Mouse (Mus musculus) MEL (cell line): ENCODE data around the gene Acaa1b. TPM values are rescaled to one million over a fixed set of nuclear protein-coding genes. Genes with fewer than 3 reads are reported as not detected.

Experiments
- DNase-seq: peaks from one replicate; pipeline ENCODE4 v3.0.0; 2011; ENCODE audit warnings: low read depth, low spot score
- H3K27ac ChIP-seq: 2 replicates; pipeline ENCODE4 v1.5.1; 2012; ENCODE audit warnings: low read depth, mild to moderate bottlenecking, control low read depth, low read length, moderate library complexity; ENCODE audit not compliant: control insufficient read depth
- H3K27me3 ChIP-seq, 2 experiments: fragments of 150-350 bp in 1 of 2; sonication (generic) in 1 of 2; 2 replicates each; pipeline ENCODE4 v1.6.1; 2012; ENCODE audit warnings: low read length in 2 of 2, mild to moderate bottlenecking in 2 of 2, improper control_type of control experiment in 1 of 2, moderate library complexity in 1 of 2; ENCODE audit not compliant: insufficient read depth in 2 of 2, control insufficient read depth in 1 of 2
- H3K36me3 ChIP-seq, 2 experiments: 2 replicates each; pipeline ENCODE4 v1.6.1; 2012 to 2014; ENCODE audit warnings: low read length in 2 of 2, improper control_type of control experiment in 1 of 2, inconsistent platforms in 1 of 2, mild to moderate bottlenecking in 1 of 2; ENCODE audit not compliant: insufficient read depth in 2 of 2, control insufficient read depth in 1 of 2
- H3K4me1 ChIP-seq, 2 experiments: fragments of 150-350 bp in 1 of 2; sonication (generic) in 1 of 2; 2 replicates each; pipeline ENCODE4 v1.6.1; 2012; ENCODE audit warnings: low read length in 2 of 2, improper control_type of control experiment in 1 of 2, mild to moderate bottlenecking in 1 of 2; ENCODE audit not compliant: insufficient read depth in 2 of 2, control insufficient read depth in 1 of 2
- H3K4me3 ChIP-seq, 2 experiments: fragments of 150-350 bp in 1 of 2; sonication (generic) in 1 of 2; 2 replicates each; pipeline ENCODE4 v1.5.1; 2012; ENCODE audit warnings: low read depth in 2 of 2, low read length in 2 of 2, mild to moderate bottlenecking in 2 of 2, moderate library complexity in 2 of 2, control low read depth in 1 of 2, improper control_type of control experiment in 1 of 2; ENCODE audit not compliant: control insufficient read depth in 1 of 2, insufficient read depth in 1 of 2
- H3K79me2 ChIP-seq: 2 replicates; pipeline ENCODE4 v1.6.1; 2012; ENCODE audit warnings: mild to moderate bottlenecking, low read length, moderate library complexity; ENCODE audit not compliant: control insufficient read depth, poor library complexity, insufficient read depth
- H3K9ac ChIP-seq: 2 replicates; pipeline ENCODE4 v1.6.1; 2012; ENCODE audit warnings: low read depth, mild to moderate bottlenecking, control low read depth, low read length, moderate library complexity; ENCODE audit not compliant: control insufficient read depth, poor library complexity, severe bottlenecking
- H3K9me3 ChIP-seq: fragments of 150-350 bp; sonication (generic); replicated peaks from 2 replicates; pipeline ENCODE4 v1.6.1; 2012; ENCODE audit warnings: mild to moderate bottlenecking, low read length, improper control_type of control experiment, moderate library complexity; ENCODE audit not compliant: insufficient read depth
- BHLHE40 ChIP-seq: IDR thresholded peaks from 2 replicates; pipeline ENCODE4 v1.6.1; 2012; ENCODE audit warnings: low read depth, mild to moderate bottlenecking, inconsistent platforms, low read length, improper control_type of control experiment, borderline replicate concordance
- CHD1 ChIP-seq: IDR thresholded peaks from 2 replicates; pipeline ENCODE4 v1.6.1; 2012; ENCODE audit warnings: low read depth, mild to moderate bottlenecking, inconsistent platforms, low read length, improper control_type of control experiment
- CHD2 ChIP-seq: IDR thresholded peaks from 2 replicates; pipeline ENCODE4 v1.6.1; 2011; ENCODE audit warnings: low read length, improper control_type of control experiment
- CTCF ChIP-seq, 3 experiments: IDR thresholded peaks in 2 of 3; conservative IDR thresholded peaks in 1 of 3; 2 replicates each; pipeline ENCODE4 v1.5.1; 2011 to 2012; ENCODE audit warnings: low read length in 3 of 3, low read depth in 2 of 3, mild to moderate bottlenecking in 2 of 3, improper control_type of control experiment in 1 of 3, inconsistent platforms in 1 of 3, mixed read lengths in 1 of 3, moderate library complexity in 1 of 3; ENCODE audit not compliant: control insufficient read depth in 1 of 3, insufficient read depth in 1 of 3, poor library complexity in 1 of 3, severe bottlenecking in 1 of 3
- E2F4 ChIP-seq: IDR thresholded peaks from 2 replicates; pipeline ENCODE4 v1.6.1; 2011; ENCODE audit warnings: low read depth, low read length, improper control_type of control experiment, borderline replicate concordance
- ELF1 ChIP-seq: IDR thresholded peaks from 2 replicates; pipeline ENCODE4 v1.6.1; 2014; ENCODE audit warnings: low read depth, mild to moderate bottlenecking, inconsistent platforms, low read length, improper control_type of control experiment, moderate library complexity
- EP300 ChIP-seq, 2 experiments: IDR thresholded peaks; 2 replicates each; pipeline ENCODE4 v1.6.1; 2011; ENCODE audit warnings: improper control_type of control experiment in 2 of 2, low read length in 2 of 2, low read depth in 1 of 2, mild to moderate bottlenecking in 1 of 2
- ETS1 ChIP-seq: IDR thresholded peaks from 2 replicates; pipeline ENCODE4 v1.6.1; 2012; ENCODE audit warnings: low read depth, mild to moderate bottlenecking, inconsistent platforms, low read length, improper control_type of control experiment, moderate library complexity
- GABPA ChIP-seq: IDR thresholded peaks from 2 replicates; pipeline ENCODE4 v1.6.1; 2012; ENCODE audit warnings: low read depth, mild to moderate bottlenecking, inconsistent platforms, low read length, improper control_type of control experiment, moderate library complexity
- GATA1 ChIP-seq: IDR thresholded peaks from 2 replicates; pipeline ENCODE4 v1.6.1; 2011; ENCODE audit warnings: low read depth, low read length, improper control_type of control experiment
- HCFC1 ChIP-seq: IDR thresholded peaks from 2 replicates; pipeline ENCODE4 v1.6.1; 2012; ENCODE audit warnings: low read depth, mild to moderate bottlenecking, inconsistent platforms, low read length, improper control_type of control experiment, moderate library complexity
- KAT2A ChIP-seq: conservative IDR thresholded peaks from 2 replicates; pipeline ENCODE4 v1.6.1; 2012; ENCODE audit warnings: low read depth, low read length, improper control_type of control experiment, inconsistent platforms
- MAFK ChIP-seq: IDR thresholded peaks from 2 replicates; pipeline ENCODE4 v1.6.1; 2011; ENCODE audit warnings: low read depth, mild to moderate bottlenecking, low read length, improper control_type of control experiment, borderline replicate concordance
- MAX ChIP-seq: IDR thresholded peaks from 2 replicates; pipeline ENCODE4 v1.6.1; 2011; ENCODE audit warnings: low read length, improper control_type of control experiment
- MAZ ChIP-seq: IDR thresholded peaks from 2 replicates; pipeline ENCODE4 v1.6.1; 2012; ENCODE audit warnings: low read depth, mild to moderate bottlenecking, inconsistent platforms, low read length, improper control_type of control experiment
- MEF2A ChIP-seq: IDR thresholded peaks from 2 replicates; pipeline ENCODE4 v1.6.1; 2014; ENCODE audit warnings: low read depth, mild to moderate bottlenecking, inconsistent platforms, low read length, improper control_type of control experiment; ENCODE audit not compliant: poor library complexity, insufficient replicate concordance, severe bottlenecking; ENCODE audit errors: extremely low read depth
- MXI1 ChIP-seq: IDR thresholded peaks from 2 replicates; pipeline ENCODE4 v1.6.1; 2011; ENCODE audit warnings: mild to moderate bottlenecking, low read depth, low read length, improper control_type of control experiment
- MYC ChIP-seq: IDR thresholded peaks from 2 replicates; pipeline ENCODE4 v1.6.1; 2011; ENCODE audit warnings: low read depth, mild to moderate bottlenecking, low read length, improper control_type of control experiment, moderate library complexity
- NELFE ChIP-seq: IDR thresholded peaks from 2 replicates; pipeline ENCODE4 v1.6.1; 2011; ENCODE audit warnings: low read depth, low read length, improper control_type of control experiment
- POLR2A ChIP-seq, 2 experiments: IDR thresholded peaks; 2 replicates each; pipeline ENCODE4 v1.6.1; 2011 to 2012; ENCODE audit warnings: low read length in 2 of 2, mild to moderate bottlenecking in 2 of 2, control low read depth in 1 of 2, improper control_type of control experiment in 1 of 2, low read depth in 1 of 2, moderate library complexity in 1 of 2; ENCODE audit not compliant: control insufficient read depth in 1 of 2, insufficient read depth in 1 of 2, poor library complexity in 1 of 2
- POLR2AphosphoS2 ChIP-seq: IDR thresholded peaks from 2 replicates; pipeline ENCODE4 v1.6.1; 2011; ENCODE audit warnings: low read length, improper control_type of control experiment
- POLR2AphosphoS5 ChIP-seq: IDR thresholded peaks from 2 replicates; pipeline ENCODE4 v1.6.1; 2012; ENCODE audit warnings: low read depth, borderline replicate concordance, mild to moderate bottlenecking, inconsistent platforms, low read length, moderate library complexity, mixed read lengths
- RAD21 ChIP-seq: IDR thresholded peaks from 2 replicates; pipeline ENCODE4 v1.6.1; 2011; ENCODE audit warnings: mild to moderate bottlenecking, low read depth, low read length, improper control_type of control experiment
- RCOR1 ChIP-seq: IDR thresholded peaks from 2 replicates; pipeline ENCODE4 v1.6.1; 2012; ENCODE audit warnings: low read depth, mild to moderate bottlenecking, inconsistent platforms, low read length, improper control_type of control experiment
- SIN3A ChIP-seq: IDR thresholded peaks from 2 replicates; pipeline ENCODE4 v1.6.1; 2012; ENCODE audit warnings: low read length, improper control_type of control experiment, inconsistent platforms
- SMC3 ChIP-seq: IDR thresholded peaks from 2 replicates; pipeline ENCODE4 v1.6.1; 2011; ENCODE audit warnings: low read depth, low read length, improper control_type of control experiment
- TAL1 ChIP-seq: IDR thresholded peaks from 2 replicates; pipeline ENCODE4 v1.6.1; 2012; ENCODE audit warnings: mild to moderate bottlenecking, inconsistent platforms, low read length, moderate library complexity, mixed read lengths
- USF2 ChIP-seq, 2 experiments: IDR thresholded peaks; 2 replicates each; pipeline ENCODE4 v1.6.1; 2011 to 2012; ENCODE audit warnings: improper control_type of control experiment in 2 of 2, low read length in 2 of 2, borderline replicate concordance in 1 of 2, inconsistent platforms in 1 of 2, low read depth in 1 of 2, mild to moderate bottlenecking in 1 of 2; ENCODE audit not compliant: insufficient read depth in 1 of 2
- ZMIZ1 ChIP-seq: IDR thresholded peaks from 2 replicates; pipeline ENCODE4 v1.6.1; 2012; ENCODE audit warnings: low read depth, mild to moderate bottlenecking, inconsistent platforms, low read length, improper control_type of control experiment, moderate library complexity
- polyA plus RNA-seq, 2 experiments: library from polyadenylated mRNA; stranded (reverse) in 1 of 2; unstranded in 1 of 2; fragments of >175 nt in 1 of 2; fragments of >200 nt in 1 of 2; gene quantifications; 2 replicates each; pipeline versions ENCODE4 v1.2.1 to v1.2.4; 2012; ENCODE audit warnings: low replicate concordance in 2 of 2, low read depth in 1 of 2; ENCODE audit not compliant: insufficient read length in 2 of 2, insufficient read depth in 1 of 2, missing spikeins in 1 of 2
- total RNA-seq: library from RNA; depleted of rRNA; stranded (reverse); fragments of 300-350 nt; gene quantifications from 2 replicates; pipeline ENCODE4 v1.2.3, GENCODE M21; 2012

Acaa1b gene
- total and polyA plus RNA-seq, 3 experiments, result 1.3 to 1.9 TPM; not detected in 1

GRCm38 (mm10) chr9:119203617-119204016 is 46.7 kb upstream of the Acaa1b start (continued):
- no peak for TF ChIP-seq POLR2AphosphoS2
- TF ChIP-seq MYC, result peak; percentile 68; the same call in 1 of the 2 replicates
- peak in 1 of 2 experiments; percentile 31; a peak in 1 of 4 replicates for TF ChIP-seq POLR2A (IDR thresholded peaks at IDR 0.05; ENCODE audit: control insufficient read depth in 1 of 2, insufficient read depth in 1 of 2, low read depth in 1 of 2, low read length in 2 of 2, poor library complexity in 1 of 2)
- no peak for TF ChIP-seq MAFK
- TF ChIP-seq ZMIZ1, result no peak
- peak; percentile 92 for TF ChIP-seq GATA1
- peak; percentile 7; the same call in 1 of the 2 replicates for TF ChIP-seq SMC3
- TF ChIP-seq ETS1, result peak; percentile 71
- peak; percentile 70 for TF ChIP-seq RCOR1
- TF ChIP-seq BHLHE40, result no peak
- TF ChIP-seq MEF2A, result no peak
- no peak for TF ChIP-seq MAZ
- no peak for TF ChIP-seq CTCF (IDR thresholded peaks at IDR 0.05 in 2 of 3, conservative IDR thresholded peaks at IDR 0.05 in 1 of 3; ENCODE audit: control insufficient read depth in 1 of 3, insufficient read depth in 1 of 3, low read depth in 2 of 3, low read length in 3 of 3, poor library complexity in 1 of 3, severe bottlenecking in 1 of 3)
- TF ChIP-seq HCFC1, result peak; percentile 56; the same call in 1 of the 2 replicates
- TF ChIP-seq E2F4, result no peak
- TF ChIP-seq KAT2A, result no peak
- no peak for TF ChIP-seq CHD1
- TF ChIP-seq RAD21, result no peak
- TF ChIP-seq CHD2, result no peak
- TF ChIP-seq USF2 (IDR thresholded peaks at IDR 0.05; ENCODE audit: borderline replicate concordance in 1 of 2, insufficient read depth in 1 of 2, low read depth in 1 of 2, low read length in 2 of 2), result no peak
- peak; percentile 87 for TF ChIP-seq TAL1
- peak; percentile 78 for TF ChIP-seq MXI1
- peak; percentile 87 for TF ChIP-seq SIN3A
- TF ChIP-seq GABPA, result no peak

- H3K79me2 ChIP-seq, result no peaks in the 10 kb centered on the region
- TF ChIP-seq MXI1, result no peak
- no peak for TF ChIP-seq POLR2AphosphoS5
- TF ChIP-seq GABPA, result no peak
- TF ChIP-seq POLR2A (IDR thresholded peaks at IDR 0.05; ENCODE audit: control insufficient read depth in 1 of 2, insufficient read depth in 1 of 2, low read depth in 1 of 2, low read length in 2 of 2, poor library complexity in 1 of 2), result no peak
- TF ChIP-seq EP300 (IDR thresholded peaks at IDR 0.05; ENCODE audit: low read depth in 1 of 2, low read length in 2 of 2), result no peak
- TF ChIP-seq USF2 (IDR thresholded peaks at IDR 0.05; ENCODE audit: borderline replicate concordance in 1 of 2, insufficient read depth in 1 of 2, low read depth in 1 of 2, low read length in 2 of 2), result no peak
- no peak for TF ChIP-seq ELF1
- no peak for TF ChIP-seq NELFE
- TF ChIP-seq RCOR1, result no peak
- no peak for TF ChIP-seq MAX
These were observed 44.8 kb upstream of the Acaa1b start for GRCm38 (mm10) chr9:119201653-119202052.

More at GRCm38 (mm10) chr9:119201653-119202052, 44.8 kb upstream of the Acaa1b start:
- no peak for DNase-seq
- Histone ChIP-seq H3K9me3 (no peaks in the 10 kb centered on the region), H3K9ac (no peak overlapping the region), H3K36me3 (peaks cover 0 to 7% of the 10 kb centered on the region in 2 experiments; a peak in 1 of 4 replicates), H3K4me1 (peaks cover 0 to 7% of the 10 kb centered on the region in 2 experiments; a peak in 3 of 4 replicates), H3K4me3 (no peak overlapping the region), H3K27ac (no peak overlapping the region), H3K27me3 (no peaks in the 10 kb centered on the region)
